Mouse (Mus musculus) left cerebral cortex, adult 18-20 months (tissue): Measurements from ENCODE around the gene Nek6. TPM values are rescaled to one million over a fixed set of nuclear protein-coding genes. Genes with fewer than 3 reads are reported as not detected.

ENCODE experiments used
- DNase-seq, 2 experiments: peaks; one replicate each; pipeline ENCODE4 v3.0.0; 2021 to 2022; ENCODE audit warnings: low spot score in 2 of 2, mixed read lengths in 1 of 2
- microRNA-seq, 2 experiments: library from miRNA; unstranded; fragments of <30 nt; microRNA quantifications; one replicate each; pipeline ENCODE4 v1.2.0; 2021
- total RNA-seq, 2 experiments: library from RNA; stranded (reverse); gene quantifications; 2 replicates each; pipeline ENCODE4 v1.2.3; 2021

Gene Nek6
- total RNA-seq, 2 experiments from 2014 or later = 25.1 to 30.8 TPM

DNA sequence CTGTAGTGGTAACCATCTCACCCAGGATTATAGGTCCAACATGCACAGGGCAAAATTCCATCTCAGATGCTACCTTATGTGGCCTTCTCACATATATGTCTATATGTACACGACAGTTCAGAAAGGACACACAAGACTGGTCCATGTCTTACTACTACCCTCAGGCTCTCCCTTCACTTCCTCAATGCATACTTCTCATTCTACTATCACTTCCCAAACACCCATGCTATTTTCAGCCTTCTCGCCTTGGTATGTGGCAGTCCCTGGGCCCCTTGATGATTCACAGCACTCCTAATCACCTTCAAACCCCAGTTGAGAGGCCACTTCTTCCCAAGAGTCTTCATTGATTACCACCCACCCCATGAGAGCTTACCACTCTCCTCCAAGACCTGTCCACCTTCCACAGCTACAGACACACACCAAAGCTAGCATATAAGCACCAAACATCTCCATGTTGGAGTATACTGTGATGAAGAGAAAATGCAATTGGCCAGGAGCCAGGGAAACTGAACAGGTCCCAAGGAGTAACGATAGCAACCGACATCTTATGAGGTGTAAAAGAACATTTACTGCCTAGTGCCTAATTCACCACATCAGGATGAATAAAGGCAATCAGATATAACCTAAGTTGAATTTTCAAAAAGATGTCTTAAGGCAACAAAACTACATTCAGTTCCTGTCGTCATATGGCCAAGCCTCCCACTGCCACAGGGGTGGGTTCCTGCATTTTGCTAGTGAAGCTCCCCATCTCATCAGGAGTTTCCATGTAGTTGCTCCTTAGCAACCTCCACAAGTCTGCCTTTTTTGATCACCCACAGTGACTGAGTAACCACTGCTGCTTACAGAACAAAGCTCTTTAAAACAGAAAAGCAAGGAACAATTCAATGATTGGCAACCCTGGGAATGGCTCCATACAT lies 105.8 kb downstream of the Nek6 start:
- DNase-seq = no peak

DNA sequence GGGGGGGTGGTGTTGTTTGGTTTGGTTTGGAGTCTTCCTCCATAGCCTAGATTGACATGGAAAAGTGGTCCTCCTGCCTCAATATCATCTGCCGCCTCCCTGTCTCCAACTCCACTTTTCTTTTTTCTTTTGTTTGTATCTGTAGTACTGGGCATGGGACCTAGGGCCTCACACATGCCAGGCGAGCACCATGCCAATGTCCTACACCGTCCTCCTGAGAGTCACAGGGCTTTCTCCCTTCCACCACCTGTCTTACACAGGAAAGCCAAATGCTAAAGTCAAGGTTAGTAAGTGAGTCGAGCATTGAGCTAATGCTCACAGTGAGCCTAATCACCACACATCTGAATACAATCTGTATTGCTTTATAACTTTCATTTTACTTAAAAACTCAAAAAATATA lies 108.3 kb downstream of the Nek6 start:
- DNase-seq = no peak

DNA sequence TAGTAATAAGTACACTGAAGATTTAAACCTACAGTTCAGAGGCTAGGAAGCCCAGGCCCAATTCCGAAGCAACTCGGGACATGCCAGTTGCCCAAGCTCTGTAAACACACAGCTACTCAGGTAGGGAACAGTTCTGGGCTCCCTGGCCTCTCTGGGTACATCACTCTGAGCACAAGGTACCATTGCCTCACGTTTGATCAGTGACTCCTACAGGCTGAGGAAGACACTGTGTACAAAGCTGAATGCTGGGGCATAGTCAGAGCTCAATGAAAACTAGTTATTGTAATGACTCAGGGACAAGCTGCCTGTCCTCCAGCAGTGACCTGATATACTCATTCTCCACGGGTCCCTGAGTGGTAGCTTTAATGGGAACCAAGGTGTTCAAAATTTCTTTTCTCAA lies 109.6 kb downstream of the Nek6 start:
- DNase-seq = no peak

DNA sequence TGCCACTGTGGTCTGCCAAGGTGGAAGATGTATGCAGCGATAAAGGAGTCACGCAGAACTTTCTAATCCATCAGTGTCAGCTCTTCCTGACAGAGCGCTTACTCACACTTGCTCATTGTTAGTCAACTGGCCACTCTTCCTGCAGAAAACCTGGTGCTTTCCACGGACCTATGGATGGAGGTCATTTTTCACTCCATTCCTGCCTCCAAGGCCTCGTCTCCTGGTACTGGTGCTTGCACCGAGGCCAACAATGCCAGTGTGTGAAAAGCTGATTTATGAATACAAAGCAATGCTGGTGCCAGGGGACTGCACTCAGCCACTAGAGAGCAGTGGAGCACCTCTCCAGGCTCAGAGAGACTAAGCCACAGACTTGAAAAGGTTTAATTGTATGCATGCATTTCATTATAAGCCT lies 110.2 kb downstream of the Nek6 start:
- DNase-seq = peak; percentile 34 to 38

DNA sequence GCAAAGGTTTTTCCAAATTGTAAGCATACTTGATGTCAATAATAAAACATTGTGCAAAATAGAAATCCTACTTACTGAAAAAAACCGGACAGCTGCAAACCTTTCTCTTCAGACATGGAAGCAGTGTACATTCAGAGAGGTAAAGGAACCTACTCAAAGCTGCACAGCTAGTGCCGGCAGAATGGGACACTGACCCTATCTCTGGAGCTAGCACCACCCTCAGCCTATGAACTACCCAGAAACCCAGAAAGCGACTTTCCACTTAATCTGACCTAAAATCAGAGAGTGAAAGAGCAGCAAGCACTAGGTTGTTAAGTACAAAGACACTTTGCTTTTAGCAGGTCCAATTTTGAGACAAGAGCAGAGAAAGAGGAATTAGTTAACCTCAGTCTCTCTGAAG lies 112.0 kb downstream of the Nek6 start:
- DNase-seq = no peak

DNA sequence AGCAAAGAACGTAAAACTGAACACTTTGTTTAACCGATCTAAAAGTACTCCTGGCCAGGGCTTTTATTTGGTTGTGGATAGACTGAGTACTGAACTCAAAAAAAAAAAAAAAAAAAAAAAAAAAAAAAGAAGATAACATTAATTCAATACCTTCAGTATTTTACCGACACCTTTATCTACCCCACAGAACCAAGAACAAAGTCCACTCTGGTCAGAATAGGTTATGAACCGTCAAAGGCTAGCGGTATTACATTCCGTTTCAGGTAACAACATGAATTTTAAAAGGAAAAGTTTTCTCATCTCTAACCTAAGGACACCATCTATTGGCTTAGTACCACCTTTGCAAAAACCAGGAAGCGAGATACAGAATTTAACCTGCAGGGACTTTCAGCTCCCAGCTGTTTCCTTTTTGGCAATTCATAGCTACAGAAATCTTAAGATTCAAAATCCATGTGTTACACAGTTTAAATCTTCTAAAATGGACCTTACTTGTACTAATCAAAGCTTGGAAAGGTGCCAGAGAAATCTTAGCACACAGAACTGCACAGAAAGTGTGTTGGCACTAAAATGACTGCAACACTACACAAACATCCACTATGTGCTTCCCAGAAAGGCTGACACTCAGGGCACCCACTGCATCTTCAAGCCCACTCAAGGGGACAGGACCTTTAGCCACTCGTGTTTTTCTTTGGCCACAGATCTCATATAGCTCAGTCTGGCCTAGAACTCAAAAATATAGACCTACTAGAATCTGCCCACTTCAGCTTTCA lies 112.6 kb downstream of the Nek6 start:
- no peak for DNase-seq

DNA sequence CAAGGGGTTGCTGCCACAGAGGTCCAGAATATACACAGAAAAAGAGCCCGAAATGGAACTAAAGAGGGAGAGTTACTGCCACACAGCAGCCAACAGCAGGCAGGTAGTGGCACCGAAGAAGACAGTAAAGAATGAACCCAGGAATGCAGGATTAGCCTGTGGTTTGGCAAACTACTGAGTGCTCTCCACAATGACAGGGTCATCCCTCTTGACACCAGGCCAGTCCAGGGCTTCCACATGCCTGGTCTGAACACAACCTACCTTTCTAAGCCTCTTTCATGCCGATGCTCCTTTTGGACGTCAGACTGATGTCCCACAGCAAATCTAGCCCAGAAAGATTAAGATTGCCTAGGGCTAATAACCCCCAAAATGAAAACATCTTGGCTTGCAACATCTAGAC lies 117.4 kb downstream of the Nek6 start:
- DNase-seq = no peak

DNA sequence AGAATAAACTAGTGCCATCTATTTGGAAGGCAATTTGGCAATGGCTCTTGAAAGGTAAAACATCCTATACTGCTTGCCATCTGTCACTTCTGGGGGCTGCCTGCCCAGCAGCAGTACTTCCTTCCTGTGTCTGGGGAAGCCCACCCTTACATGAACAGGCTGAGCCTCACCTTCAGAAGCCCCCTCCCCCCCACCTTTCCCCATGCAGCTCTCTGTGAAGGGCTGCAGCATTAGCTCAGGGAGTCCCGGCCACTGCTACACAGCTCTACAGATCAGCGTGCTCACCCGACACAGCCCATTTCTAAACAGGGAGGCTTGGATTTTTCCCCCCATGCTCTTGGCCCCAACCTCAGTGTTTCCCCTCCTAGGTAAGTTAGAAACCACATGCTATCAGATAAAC lies 118.0 kb downstream of the Nek6 start:
- DNase-seq = no peak

DNA sequence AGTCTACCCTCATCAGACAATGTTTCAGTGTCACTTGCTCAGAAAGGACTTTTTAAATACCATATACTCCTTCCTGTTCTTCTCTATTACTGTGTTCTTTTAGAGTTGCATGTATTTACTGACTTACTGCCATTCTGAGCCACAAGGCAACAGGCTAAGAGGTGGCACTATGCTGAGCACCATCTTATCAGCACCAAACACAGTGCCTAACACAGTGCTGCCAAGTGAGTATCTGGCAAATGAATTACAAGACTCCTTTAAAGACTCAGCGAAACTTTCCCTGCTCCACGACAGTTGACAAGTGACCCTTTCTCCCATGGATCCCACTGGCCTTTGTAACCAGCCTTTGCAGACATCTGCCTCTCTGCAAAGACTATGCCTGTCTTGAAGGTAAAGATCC lies 119.1 kb downstream of the Nek6 start:
- no peak for DNase-seq

DNA sequence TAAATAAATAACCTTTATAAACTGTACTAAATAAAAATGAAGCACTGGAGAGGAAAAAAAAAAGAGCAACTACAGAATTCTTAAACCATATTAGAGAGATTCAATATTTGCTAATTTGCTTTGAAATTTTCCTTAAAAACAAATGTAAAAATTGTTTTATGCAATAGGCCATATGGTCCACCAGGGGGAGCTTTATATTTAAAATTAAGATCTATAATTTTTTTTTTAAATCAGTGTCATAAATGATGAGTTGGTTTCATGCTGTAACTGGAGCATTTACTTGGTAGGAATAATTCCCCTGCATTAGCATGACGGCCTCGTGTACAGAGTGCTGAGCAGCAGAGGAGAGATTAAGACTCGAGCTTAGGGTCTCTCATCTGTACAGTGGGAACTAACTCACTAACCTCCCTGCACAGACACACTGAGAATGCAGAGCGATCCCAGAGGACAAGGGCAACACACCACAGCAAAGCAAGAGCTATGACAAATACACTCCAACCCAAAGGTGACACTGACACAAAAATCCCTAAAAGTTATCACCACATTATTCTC lies 126.3 kb downstream of the Nek6 start:
- DNase-seq = no peak

DNA sequence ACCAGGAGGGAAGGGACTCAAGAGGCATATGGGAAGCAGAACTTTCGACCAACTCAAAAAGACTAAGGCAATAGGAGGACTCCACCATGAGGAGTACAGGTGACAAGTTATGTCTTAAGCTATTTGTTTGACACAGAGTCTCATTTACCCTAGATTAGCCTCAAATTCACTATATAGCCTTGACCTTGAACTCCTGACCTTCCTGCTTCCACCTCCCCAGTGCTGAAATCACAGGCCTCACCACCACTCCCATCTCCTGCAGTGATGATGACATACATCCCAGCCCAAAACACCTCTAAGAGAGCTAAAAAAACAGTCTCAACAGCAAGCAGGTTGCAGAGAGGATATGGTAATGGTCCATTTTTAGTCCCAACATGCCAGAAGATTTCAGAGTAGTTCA lies 130.3 kb downstream of the Nek6 start:
- no peak for DNase-seq

DNA sequence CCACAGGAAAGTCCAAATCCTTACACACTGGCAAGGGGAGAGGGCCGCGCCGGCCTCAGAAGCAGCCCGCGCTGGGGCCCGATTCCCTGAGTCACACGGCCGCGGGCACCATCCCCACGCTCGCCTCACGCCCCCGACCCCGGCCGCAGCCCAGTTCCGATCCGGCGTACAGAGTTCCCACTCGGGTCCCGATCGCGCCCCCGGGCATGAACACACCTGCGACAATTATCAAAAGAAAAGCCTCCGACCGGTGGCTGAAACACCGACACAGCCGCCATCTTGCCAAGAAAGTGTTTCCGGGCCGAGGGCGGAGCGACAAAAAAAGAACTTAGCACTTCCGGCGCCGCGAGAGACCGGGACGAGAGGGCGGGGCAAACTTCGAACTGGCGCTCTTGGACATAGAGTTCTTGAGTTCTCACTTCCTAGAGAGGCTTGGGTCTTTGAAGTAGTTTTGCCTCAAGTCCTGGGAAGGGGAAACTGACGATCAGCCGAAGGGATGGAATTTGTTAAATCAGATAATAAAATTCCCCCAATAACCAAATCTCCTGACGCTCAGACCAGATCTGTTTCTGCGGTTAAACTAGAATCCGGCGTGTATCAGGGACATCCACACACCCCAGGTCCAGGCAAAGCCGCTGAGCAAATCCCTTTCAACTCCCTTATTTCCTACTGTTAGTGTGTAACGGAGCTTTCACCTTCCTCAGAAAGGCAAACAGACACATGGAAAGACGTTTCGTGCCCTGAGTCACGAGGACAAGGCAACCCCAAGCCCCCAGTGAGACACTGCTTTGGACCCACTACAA lies 132.4 kb downstream of the Nek6 start, which contains the start of gene Psmb7:
Gene Psmb7, minus strand, starts transcription at position 463 of the 803 bp plus-strand sequence.
- peak; percentile 83 to 87 for DNase-seq

Small RNAs within 50 kb of the gene (microRNA-seq; reads per million reads assigned to microRNA genes)
- 0 reads per million in 2 experiments for gene Gm27634

Other genes starting within 250 kb of the Nek6 start
- gene Dennd1a, start 224.3 kb upstream of the Nek6 start, total RNA-seq = 10 to 100 TPM; 75.0 to 78.2 TPM
- 10 to 100 TPM; 82.2 to 89.2 TPM for gene Lhx2, start 172.4 kb upstream of the Nek6 start, total RNA-seq
- gene Psmb7, start 132.4 kb downstream of the Nek6 start, total RNA-seq = 100 to 1,000 TPM; 206 to 207 TPM
- not detected for gene Nr5a1, start 202.9 kb downstream of the Nek6 start, total RNA-seq